Mouse (Mus musculus) stomach, postnatal 0 days (tissue): Measurements from ENCODE around the gene Gnat3.

Experiments used
- CTCF ChIP-seq: IDR thresholded peaks from 2 replicates; pipeline ENCODE4 v1.5.1; 2016; ENCODE audit warnings: antibody characterized with exemption, low read depth, mild to moderate bottlenecking, moderate library complexity
- EP300 ChIP-seq: optimal IDR thresholded peaks from 2 replicates; pipeline ENCODE3; 2016; ENCODE audit warnings: antibody characterized with exemption

- TF ChIP-seq CTCF = no peak
- no peak for TF ChIP-seq EP300
Observed at GRCm38 (mm10) chr5:17923648-17924047, 38.7 kb upstream of the Gnat3 start.
